Mouse (Mus musculus): ENCODE measurements at regions not wholly inside any gene's neighbourhood (a gene's known extent, or its start where the extent isn't known, plus 50 kb on each side); places are given as distances from the start of the nearest gene placed in this dataset.

DNA sequence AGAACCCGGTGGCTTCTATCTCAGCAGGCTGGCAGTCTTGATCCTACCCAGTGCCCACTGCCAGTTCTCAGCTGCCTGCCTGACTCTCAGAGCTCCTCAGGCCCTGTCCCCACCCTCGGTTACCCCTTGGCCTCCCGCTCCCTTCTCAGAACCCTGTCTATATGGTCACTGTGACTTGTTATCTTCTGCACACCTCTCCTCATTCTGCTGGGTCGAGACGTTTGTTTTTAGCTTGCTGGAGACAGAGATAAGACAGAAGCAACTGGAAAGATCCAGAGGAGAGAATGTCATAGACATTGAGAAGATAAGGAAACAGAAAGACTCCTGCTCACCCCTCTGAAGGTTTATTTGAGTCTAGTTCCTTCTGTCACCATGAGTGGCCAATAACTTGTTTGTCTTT, 53.8 kb upstream of the Phc1 start:
- no peak for DNase-seq (ENCODE audit: low spot score)

DNA sequence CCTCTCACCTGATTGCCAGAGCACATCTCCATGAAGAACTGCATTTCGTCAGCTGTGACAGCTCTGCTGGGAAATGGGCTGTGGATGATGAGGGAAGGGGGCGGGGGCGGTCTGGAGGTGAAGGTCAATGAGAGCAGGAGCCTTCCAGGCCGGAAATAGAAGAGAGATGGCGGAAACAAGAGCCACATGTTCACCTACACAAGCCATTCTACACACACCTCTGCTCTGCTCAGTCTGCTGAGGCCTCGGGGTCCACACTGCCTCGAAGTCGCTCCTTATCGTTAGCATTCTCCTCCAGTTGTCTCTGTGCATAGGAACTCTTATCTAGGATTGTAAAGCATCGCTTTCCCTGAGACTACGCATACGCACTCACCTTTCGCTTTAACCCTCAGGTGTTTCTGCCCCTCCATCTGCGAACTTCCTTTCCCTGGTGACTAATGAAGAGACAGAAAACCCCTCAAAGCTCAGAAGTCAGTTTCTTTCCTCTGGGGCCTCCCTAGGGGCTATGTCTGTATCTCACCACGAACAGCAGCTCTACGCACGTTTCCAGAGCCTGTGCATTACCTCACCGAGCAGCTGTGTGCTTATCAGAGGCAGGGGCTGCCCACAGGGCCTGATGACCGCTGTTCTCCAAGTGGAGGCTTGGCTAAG, 53.0 kb upstream of the Phc1 start:
- DNase-seq (ENCODE audit: low spot score): no peak

GRCm38 (mm10) chr6:122391725-122392667, 51.6 kb upstream of the Phc1 start:
- DNase-seq (ENCODE audit: low spot score): peak; percentile 1

GRCm38 (mm10) chr6:122391126-122391525, 50.8 kb upstream of the Phc1 start:
- DNase-seq (ENCODE audit: low spot score): no peak

- DNase-seq (ENCODE audit: low spot score): no peak
These were observed 50.4 kb upstream of the Phc1 start for GRCm38 (mm10) chr6:122390720-122391119.
